ENCODE assay signal across 2 mouse cellular contexts in the genomic region with DNA sequence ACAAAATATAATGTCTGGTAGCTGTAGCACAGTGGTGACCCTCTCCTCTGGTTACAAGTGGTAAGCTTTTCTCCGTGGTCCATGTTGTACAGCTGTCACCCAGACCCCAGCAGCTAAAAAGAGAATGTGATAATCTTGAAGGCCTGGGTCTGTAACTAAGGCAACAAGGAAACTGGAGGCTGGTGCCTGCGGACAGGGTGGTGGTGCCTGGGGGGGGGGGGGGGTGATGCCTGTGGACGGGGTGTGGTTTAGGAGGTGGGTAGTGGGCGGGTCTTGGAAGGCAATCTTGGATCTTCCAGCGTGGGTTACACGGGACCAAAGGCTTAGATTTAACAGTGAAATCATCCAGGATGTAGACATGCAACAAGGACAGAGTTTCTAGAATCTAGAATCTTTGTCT.
TF ChIP-seq lines count a peak whose summit lies in the region.

No protein-coding gene starts in this region.

TF ChIP-seq in MEL, 35 proteins besides CTCF, POLR2A, EP300 and RAD21:
- TF ChIP-seq CHD1 (IDR thresholded peaks at IDR 0.05; ENCODE audit: low read depth, low read length) (no peak), TAL1 (IDR thresholded peaks at IDR 0.05; ENCODE audit: low read length) (no peak), JUND (IDR thresholded peaks at IDR 0.05; ENCODE audit: low read depth, low read length) (no peak), POLR2AphosphoS2 (IDR thresholded peaks at IDR 0.05; ENCODE audit: low read length) (no peak), MAZ (IDR thresholded peaks at IDR 0.05; ENCODE audit: low read depth, low read length) (no peak), UBTF (IDR thresholded peaks at IDR 0.05; ENCODE audit: borderline replicate concordance, insufficient read depth, low read depth, low read length) (no peak), MYC (IDR thresholded peaks at IDR 0.05; ENCODE audit: low read depth, low read length) (no peak), BHLHE40 (IDR thresholded peaks at IDR 0.05; ENCODE audit: borderline replicate concordance, low read depth, low read length) (no peak), ZC3H11A (IDR thresholded peaks at IDR 0.05; ENCODE audit: low read depth, low read length) (no peak), POLR2AphosphoS5 (IDR thresholded peaks at IDR 0.05; ENCODE audit: borderline replicate concordance, low read depth, low read length) (no peak), MAFK (IDR thresholded peaks at IDR 0.05; ENCODE audit: borderline replicate concordance, low read depth, low read length) (no peak), MEF2A (IDR thresholded peaks at IDR 0.05; ENCODE audit: extremely low read depth, insufficient replicate concordance, low read depth, low read length, poor library complexity, severe bottlenecking) (no peak), GATA1 (IDR thresholded peaks at IDR 0.05; ENCODE audit: low read depth, low read length) (no peak), SIN3A (IDR thresholded peaks at IDR 0.05; ENCODE audit: low read length) (no peak), MYB (IDR thresholded peaks at IDR 0.05; ENCODE audit: low read depth, low read length) (no peak), E2F4 (IDR thresholded peaks at IDR 0.05; ENCODE audit: borderline replicate concordance, low read depth, low read length) (no peak)

TF ChIP-seq in myocyte, 11 proteins besides CTCF, POLR2A, EP300 and RAD21:
- TF ChIP-seq MAX (IDR thresholded peaks at IDR 0.05; ENCODE audit: low read depth): no peak
- no peak for TF ChIP-seq REST (IDR thresholded peaks at IDR 0.05; ENCODE audit: insufficient read depth, insufficient read length)
- TF ChIP-seq E2F4 (IDR thresholded peaks at IDR 0.05; ENCODE audit: insufficient read depth): no peak
- TF ChIP-seq MYOD1 (IDR thresholded peaks at IDR 0.05; ENCODE audit: control insufficient read depth in 1 of 3, insufficient read length in 2 of 3, low read depth in 2 of 3): peak in 1 of 3 experiments; percentile 30
- TF ChIP-seq MYOG (IDR thresholded peaks at IDR 0.05; ENCODE audit: control insufficient read depth in 1 of 3, insufficient read depth in 1 of 3, insufficient read length in 2 of 3, low read depth in 2 of 3): peak in 1 of 3 experiments; percentile 29
- no peak for TF ChIP-seq TCF3 (IDR thresholded peaks at IDR 0.05; ENCODE audit: insufficient read length, low read depth)
- no peak for TF ChIP-seq USF1 (IDR thresholded peaks at IDR 0.05; ENCODE audit: low read depth)
TF ChIP-seq in myocyte: peak in this region for 2.
